Mouse (Mus musculus) Patski (cell line): ENCODE results near the gene Cdh23. TPM values are rescaled to one million over a fixed set of nuclear protein-coding genes. Genes with fewer than 3 reads are reported as not detected.

Source experiments
- ATAC-seq: fragments of 100-300 bp; one replicate; pipeline ENCODE4 v1.8.0; 2021
- CTCF ChIA-PET: fragments of 350-600 bp; sonication (Branson Sonifier 250); formaldehyde crosslinking; loops from one replicate; lab custom pipeline; 2022; ENCODE audit warnings: inconsistent platforms; lab: Charles Lee
- POLR2A ChIA-PET: fragments of 350-600 bp; sonication (Branson Sonifier 250); formaldehyde crosslinking; loops from one replicate; lab custom pipeline; 2022; ENCODE audit warnings: antibody characterized with exemption, inconsistent platforms; lab: Charles Lee
- DNase-seq: peaks from one replicate; pipeline ENCODE4 v3.0.0-alpha.2; 2011; ENCODE audit warnings: low read depth, low spot score
- H3K27me3 ChIP-seq: fragments of 371-371 bp; one replicate; pipeline ENCODE4 v1.5.1; 2021
- CTCF ChIP-seq: fragments of 100-300 bp; IDR thresholded peaks from one replicate; pipeline ENCODE4 v1.5.1; 2021
- in situ Hi-C: fragments of 300-500 bp; cut with MboI; formaldehyde crosslinking; loops from 3 replicates; pipeline ENCODE4 v1.11.1; 2018; ENCODE audit warnings: low pct_unique_long_range_greater_than_20kb, mixed read lengths
- polyA plus RNA-seq: library from polyadenylated mRNA; unstranded; gene quantifications from one replicate; pipeline ENCODE4 v1.2.3, GENCODE M21; 2021

Gene Cdh23
- polyA plus RNA-seq, 1 experiment from 2014 or later, result 0.19 TPM

DNA sequence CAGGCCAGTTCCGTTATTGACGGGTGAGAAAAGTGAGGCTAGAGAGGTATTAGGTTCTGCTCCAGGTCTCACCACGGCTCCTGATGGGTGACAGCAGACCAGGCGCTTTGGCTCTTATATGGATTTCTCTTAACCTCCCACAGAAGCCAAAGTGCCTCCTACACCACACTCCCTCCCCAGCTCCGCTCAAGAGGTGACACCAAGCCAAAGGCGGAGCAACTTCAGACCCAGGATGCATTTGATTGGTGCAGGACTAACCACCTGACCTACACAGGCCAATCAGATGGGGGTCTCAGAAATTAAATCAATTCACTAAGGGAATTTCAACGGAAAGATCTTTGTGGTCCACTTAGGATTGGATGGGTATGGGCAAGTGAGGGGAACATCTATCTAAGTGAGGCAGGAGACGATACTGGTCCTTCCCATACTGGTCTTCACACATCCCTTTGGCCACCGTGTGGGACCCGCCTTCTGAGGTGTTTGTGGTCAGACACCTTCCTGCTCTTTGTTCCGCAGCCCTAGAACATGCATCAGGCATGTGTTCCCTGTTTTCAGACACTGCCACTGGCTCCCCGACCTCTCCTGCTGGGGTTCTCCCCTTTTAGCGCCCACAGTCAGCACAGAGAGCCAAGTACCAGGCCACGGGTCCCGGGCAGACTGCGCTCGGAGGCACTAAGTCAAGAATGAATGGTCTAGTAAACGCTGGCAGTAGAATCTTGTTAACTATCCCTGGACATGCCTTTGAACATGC is 157.0 kb downstream of the Cdh23 start:
- in situ Hi-C loops, result no loop called here
- H3K27me3 ChIP-seq, result peaks cover 5% of the 10 kb centered on the region
- ATAC-seq (no peak), DNase-seq (no peak)
- CTCF ChIA-PET, result no interaction called here
- POLR2A ChIA-PET, result no interaction called here
- no peak for TF ChIP-seq CTCF

DNA sequence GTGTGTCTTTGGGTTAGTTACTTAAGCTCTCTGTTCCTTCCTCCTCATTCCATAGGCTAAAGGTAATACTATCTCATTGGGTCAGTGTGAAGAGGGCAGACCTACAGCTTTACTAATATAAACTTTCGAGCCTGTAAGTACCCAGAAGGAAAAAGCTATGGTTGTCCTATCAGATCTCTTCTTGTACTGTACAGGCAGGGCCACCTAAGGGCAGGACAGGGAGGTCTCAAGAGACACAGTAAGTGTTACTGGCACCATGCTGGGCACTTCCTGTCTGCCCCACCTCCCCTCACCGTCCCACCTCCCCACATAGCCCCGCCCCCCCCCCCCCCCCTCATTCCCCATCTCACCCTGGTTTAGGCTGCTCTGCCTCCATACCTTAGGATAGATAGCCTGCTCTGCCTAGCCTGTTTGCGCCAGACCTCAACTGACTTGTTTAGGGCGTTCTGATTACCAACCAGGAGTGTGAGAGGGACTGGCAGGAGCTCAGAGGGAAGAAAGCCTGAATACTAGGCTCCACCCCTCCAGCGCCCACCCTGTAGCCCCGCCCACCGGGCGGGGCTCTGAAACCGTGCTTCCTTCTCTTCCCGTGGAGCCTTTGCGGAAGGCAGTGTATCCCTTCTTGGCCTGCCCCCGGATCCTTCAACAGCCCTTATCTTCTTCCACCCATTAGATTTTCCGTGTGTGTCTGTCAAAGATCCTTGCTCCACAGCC is 160.0 kb downstream of the Cdh23 start:
- ATAC-seq (no peak), DNase-seq (no peak)
- no peaks in the 10 kb centered on the region for H3K27me3 ChIP-seq
- CTCF ChIA-PET, result no interaction called here
- in situ Hi-C loops, result no loop called here
- no peak for TF ChIP-seq CTCF
- POLR2A ChIA-PET, result no interaction called here

DNA sequence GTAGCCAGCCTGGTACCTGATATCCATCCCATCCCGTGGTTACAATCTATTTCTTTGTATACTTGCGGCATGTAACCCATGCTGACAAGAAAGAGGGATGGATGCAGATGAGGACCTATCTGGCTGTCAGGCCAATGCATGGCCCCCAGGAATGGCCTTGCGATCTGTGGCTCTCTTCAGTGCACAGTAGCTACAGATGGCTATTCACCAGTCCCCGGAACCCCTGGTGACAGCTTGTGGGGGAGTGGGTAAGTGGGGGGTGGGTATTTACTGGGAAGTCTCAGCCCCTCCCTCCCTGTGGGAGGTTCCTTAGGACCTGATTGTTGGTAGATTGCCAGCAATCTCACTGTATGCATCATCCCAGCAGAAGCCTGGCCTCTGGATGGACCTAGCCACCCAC is 163.8 kb downstream of the Cdh23 start:
- TF ChIP-seq CTCF, result no peak
- no peak for ATAC-seq
- in situ Hi-C loops, result loop anchor here (5.0 kb wide), 2 partner anchors 155 to 220 kb away; partner anchors contain the start of gene Slc29a3
- POLR2A ChIA-PET, result no interaction called here
- CTCF ChIA-PET, result no interaction called here
- H3K27me3 ChIP-seq, result no peaks in the 10 kb centered on the region
- no peak for DNase-seq

DNA sequence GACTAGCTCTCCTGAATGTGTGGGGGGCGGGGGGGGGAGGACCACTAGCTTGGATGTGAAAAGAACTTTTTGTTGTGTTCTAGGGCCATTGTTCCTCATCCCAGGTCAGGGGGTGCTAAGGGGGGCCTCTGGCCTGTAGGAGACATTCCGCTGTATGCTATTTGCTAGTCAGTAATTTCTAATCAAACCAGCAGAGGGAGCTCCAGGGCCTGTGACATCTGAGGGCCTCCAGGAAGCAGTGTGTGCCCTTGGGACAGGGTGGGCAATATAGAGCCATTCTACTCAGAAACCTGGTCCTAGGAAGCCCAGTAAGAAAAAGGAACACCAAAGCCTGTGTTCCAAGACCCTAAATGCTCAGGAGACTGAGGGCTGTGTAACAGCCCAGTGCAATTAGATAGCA is 164.9 kb downstream of the Cdh23 start:
- CTCF ChIA-PET, result interaction anchor here (0.7 to 1.4 kb wide), 4 partner anchors 12 to 85 kb away, joined by 3 to 4 read pairs (median 3); no protein-coding TSS in a partner anchor
- in situ Hi-C loops, result loop anchor here (5.0 kb wide), 2 partner anchors 156 to 221 kb away; partner anchors contain the start of gene Slc29a3
- POLR2A ChIA-PET, result interaction anchor here (0.6 to 0.9 kb wide), 2 partner anchors 124 to 157 kb away, joined by 3 read pairs; no protein-coding TSS in a partner anchor
- no peak for TF ChIP-seq CTCF
- peak; percentile 6 for DNase-seq
- no peak for ATAC-seq
- H3K27me3 ChIP-seq, result no peaks in the 10 kb centered on the region

DNA sequence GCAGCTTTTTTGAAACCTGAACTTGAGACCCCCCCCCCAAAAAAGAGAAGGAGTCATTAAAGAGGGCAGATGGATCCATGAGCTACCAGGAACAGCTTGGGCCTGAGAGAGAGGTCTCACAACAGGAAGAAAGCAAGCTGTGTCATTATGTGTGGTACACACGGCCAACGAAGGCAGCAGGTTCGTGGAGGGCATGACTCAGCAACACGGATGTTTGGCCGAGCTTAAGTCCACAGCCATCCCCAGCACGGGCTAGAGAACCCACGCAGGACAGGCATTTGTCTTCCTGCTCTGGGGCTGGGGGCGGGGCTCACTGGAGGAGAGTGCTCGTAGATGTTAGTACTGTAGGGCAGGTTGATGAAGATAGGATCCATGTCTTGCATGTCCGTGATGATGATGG is 165.7 kb downstream of the Cdh23 start:
- DNase-seq (no peak), ATAC-seq (no peak)
- ChIA-PET CTCF (interaction anchor here (0.7 to 1.4 kb wide), 3 partner anchors 13 to 86 kb away, joined by 3 read pairs; no protein-coding TSS in a partner anchor), POLR2A (interaction anchor here (0.6 to 0.9 kb wide), 2 partner anchors 123 to 157 kb away, joined by 3 read pairs; no protein-coding TSS in a partner anchor)
- H3K27me3 ChIP-seq, result no peaks in the 10 kb centered on the region
- in situ Hi-C loops, result loop anchor here (5.0 kb wide), 2 partner anchors 157 to 222 kb away; partner anchors contain the start of gene Slc29a3
- TF ChIP-seq CTCF, result no peak

DNA sequence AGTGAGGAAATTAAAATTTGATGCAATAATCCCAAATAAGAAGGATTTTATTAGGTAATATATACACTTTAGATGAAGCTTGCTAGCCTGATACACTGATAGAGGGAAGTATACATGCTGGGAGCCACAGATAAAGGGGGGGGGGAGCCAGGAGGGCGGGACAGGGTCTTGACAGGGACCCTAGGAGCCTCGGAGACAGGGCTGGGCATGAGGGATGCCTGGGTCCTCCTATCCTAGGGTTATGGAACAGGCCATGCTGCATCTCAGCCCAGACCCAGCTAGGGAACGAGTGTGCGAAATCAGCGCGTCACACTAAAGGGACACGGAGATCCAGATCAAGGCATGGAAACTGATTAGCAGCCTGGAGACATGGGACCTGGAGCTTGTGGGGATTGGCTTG is 168.3 kb downstream of the Cdh23 start:
- in situ Hi-C loops, result no loop called here
- CTCF ChIA-PET, result no interaction called here
- no peak for TF ChIP-seq CTCF
- ATAC-seq, result no peak
- peaks cover 16% of the 10 kb centered on the region for H3K27me3 ChIP-seq
- POLR2A ChIA-PET, result interaction anchor here (0.7 kb wide), 1 partner anchor 224 kb away, joined by 3 read pairs; no protein-coding TSS in a partner anchor
- no peak for DNase-seq

DNA sequence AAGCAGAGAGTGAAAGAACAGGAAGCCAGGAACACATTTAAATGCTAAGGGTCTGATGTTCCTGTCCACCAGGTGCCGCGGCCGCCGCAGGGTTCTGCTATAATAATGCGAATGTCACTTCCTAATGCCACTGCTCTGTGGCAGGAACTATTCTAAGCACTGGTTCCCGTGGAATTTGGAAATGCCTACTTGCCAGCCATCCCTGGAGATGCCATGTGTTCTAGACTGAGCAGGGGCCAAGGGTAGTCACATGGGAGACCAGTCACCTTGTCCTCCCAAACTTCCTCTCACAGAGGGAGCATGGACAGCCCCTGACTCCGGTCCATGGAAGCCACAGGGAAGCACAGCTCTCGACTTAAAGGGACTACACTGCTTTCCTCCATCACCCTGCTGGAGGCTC is 171.2 kb downstream of the Cdh23 start:
- CTCF ChIA-PET, result no interaction called here
- TF ChIP-seq CTCF, result no peak
- in situ Hi-C loops, result no loop called here
- no peak for DNase-seq
- POLR2A ChIA-PET, result no interaction called here
- ATAC-seq, result no peak
- peaks cover 33% of the 10 kb centered on the region for H3K27me3 ChIP-seq

DNA sequence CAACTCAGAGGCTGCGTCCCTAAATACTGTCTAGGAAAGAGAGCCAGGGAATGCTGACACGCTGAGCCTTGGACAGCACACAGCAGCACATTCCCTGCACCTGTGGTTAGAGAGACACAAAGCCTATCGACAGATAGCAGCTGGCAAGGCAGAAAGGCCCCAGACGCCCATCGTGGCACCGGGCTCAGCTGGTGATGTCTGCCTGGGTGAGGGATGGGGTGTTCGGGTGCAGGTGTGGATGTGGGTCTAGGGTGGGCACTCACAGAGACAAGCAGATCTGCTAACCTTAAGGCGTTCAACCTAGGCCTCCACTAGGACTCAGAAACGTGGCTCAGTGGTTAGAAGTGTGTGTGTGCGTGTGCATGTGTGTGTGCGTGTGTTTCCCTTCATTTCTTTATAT is 180.0 kb downstream of the Cdh23 start:
- POLR2A ChIA-PET, result no interaction called here
- in situ Hi-C loops, result no loop called here
- ATAC-seq, result no peak

DNA sequence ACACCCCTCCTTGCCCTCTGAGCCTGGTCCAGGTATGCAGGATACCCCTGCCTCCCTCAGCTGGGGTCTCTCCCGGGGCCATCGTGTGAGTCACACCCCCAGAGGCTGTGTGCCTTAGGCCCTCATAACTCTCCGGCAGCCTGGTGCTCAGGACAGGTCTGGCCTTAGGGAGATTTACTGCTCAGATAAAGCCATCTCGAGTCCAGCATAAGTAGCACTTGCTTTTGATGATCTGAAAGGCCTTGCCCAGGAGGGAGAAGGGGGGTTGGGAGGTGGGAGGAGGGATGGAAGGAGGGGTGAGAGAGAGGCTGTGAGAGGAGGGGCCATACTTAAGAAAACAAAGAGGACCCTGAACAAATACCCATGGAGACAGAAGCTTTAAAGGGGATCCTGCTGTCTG is 197.8 kb downstream of the Cdh23 start:
- DNase-seq, result no peak
- TF ChIP-seq CTCF, result no peak
- CTCF ChIA-PET, result no interaction called here
- POLR2A ChIA-PET, result no interaction called here
- in situ Hi-C loops, result no loop called here
- H3K27me3 ChIP-seq, result peaks cover 42% of the 10 kb centered on the region
- ATAC-seq, result no peak

More for the DNA sequence above, 180.0 kb downstream of the Cdh23 start:
- no peak for DNase-seq
- H3K27me3 ChIP-seq, result peaks cover 17% of the 10 kb centered on the region
- CTCF ChIA-PET, result no interaction called here
- no peak for TF ChIP-seq CTCF

DNA sequence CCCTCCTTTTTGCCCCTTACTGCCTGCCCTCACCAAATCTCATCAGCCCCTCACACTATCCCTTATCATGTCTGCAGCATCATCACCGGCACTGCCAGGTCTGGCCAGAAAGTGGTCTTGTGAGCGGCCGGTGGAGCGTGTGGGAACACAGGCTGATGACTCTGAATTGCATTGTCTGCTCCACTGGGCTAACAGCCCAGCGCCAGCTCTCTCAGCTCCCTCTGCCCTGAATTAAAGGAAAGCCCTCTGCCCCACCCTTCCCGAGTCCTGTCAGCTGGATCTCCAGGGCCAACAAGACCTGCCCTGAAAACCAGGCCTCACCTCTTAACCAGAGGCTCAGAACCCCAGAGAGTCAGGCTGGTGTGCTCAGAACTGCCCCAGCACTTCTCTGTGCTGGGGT is 201.2 kb downstream of the Cdh23 start:
- TF ChIP-seq CTCF, result no peak
- ChIA-PET CTCF (no interaction called here), POLR2A (no interaction called here)
- no peak for DNase-seq
- ATAC-seq, result no peak
- peaks cover 37% of the 10 kb centered on the region for H3K27me3 ChIP-seq
- in situ Hi-C loops, result no loop called here

DNA sequence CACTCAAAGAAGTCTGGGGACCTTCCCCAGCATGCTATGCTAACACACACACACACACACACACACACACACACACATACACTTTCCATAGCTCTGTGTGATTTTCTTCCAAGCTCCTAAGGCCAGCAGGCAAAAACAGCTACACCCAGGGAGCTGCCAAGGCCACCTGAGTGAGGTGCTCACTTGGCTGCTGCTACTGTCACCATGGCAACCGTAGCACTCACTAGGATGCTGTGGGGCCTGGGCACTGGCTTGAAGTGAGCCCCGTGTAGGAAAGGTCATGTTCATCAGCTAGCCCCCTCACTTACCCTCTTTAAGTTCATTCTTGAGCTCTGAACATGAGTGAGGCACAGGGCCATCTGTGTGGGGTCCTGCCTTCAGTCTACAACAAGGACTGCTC is 204.8 kb downstream of the Cdh23 start:
- DNase-seq (no peak), ATAC-seq (no peak)
- peaks cover 37% of the 10 kb centered on the region for H3K27me3 ChIP-seq
- CTCF ChIA-PET, result no interaction called here
- no peak for TF ChIP-seq CTCF
- in situ Hi-C loops, result no loop called here
- POLR2A ChIA-PET, result no interaction called here
